Mouse (Mus musculus) hindbrain, embryonic 13.5 days (tissue): ENCODE data around the gene Pspn. TPM values are rescaled to one million over a fixed set of nuclear protein-coding genes. Genes with fewer than 3 reads are reported as not detected.

ENCODE experiments used
- ATAC-seq: fragments of 200-750 bp; cut with Nextera tagmentation; 2 replicates; pipeline ENCODE4 v1.8.0; 2017; ENCODE audit warnings: moderate TSS enrichment; ENCODE audit not compliant: low FRiP score
- H3K27ac ChIP-seq: fragments of 300-500 bp; sonication (generic); 2 replicates; pipeline ENCODE4 v1.5.1; 2015; ENCODE audit warnings: inconsistent platforms, mild to moderate bottlenecking, moderate library complexity
- H3K27me3 ChIP-seq: fragments of 300-500 bp; sonication (generic); 2 replicates; pipeline ENCODE4 v1.6.1; 2015; ENCODE audit warnings: mild to moderate bottlenecking, inconsistent platforms
- H3K36me3 ChIP-seq: fragments of 300-500 bp; sonication (generic); 2 replicates; pipeline ENCODE4 v1.6.1; 2015; ENCODE audit warnings: mild to moderate bottlenecking, inconsistent platforms
- H3K4me1 ChIP-seq: fragments of 300-500 bp; sonication (generic); replicated peaks from 2 replicates; pipeline ENCODE4 v1.6.1; 2015; ENCODE audit warnings: inconsistent platforms
- H3K4me2 ChIP-seq: fragments of 300-500 bp; sonication (generic); 2 replicates; pipeline ENCODE4 v1.6.1; 2015; ENCODE audit warnings: inconsistent platforms, mild to moderate bottlenecking, moderate library complexity
- H3K4me3 ChIP-seq: fragments of 300-500 bp; sonication (generic); 2 replicates; pipeline ENCODE4 v1.5.1; 2015; ENCODE audit warnings: mild to moderate bottlenecking, inconsistent platforms
- H3K9ac ChIP-seq: fragments of 300-500 bp; sonication (generic); 2 replicates; pipeline ENCODE4 v1.6.1; 2015; ENCODE audit warnings: mild to moderate bottlenecking, inconsistent platforms
- H3K9me3 ChIP-seq: fragments of 300-500 bp; sonication (generic); 2 replicates; pipeline ENCODE4 v1.6.1; 2016; ENCODE audit warnings: inconsistent platforms
- WGBS: fragments of 180-500 bp; shearing (Covaris S2); methylation state at CpG from one replicate; pipeline ENCODE4 v1.1.7; 2015; 5-methylcytosine and 5-hydroxymethylcytosine counted together
- polyA plus RNA-seq: library from polyadenylated mRNA; unstranded; fragments of >200 nt; fragmentation: Nextera tagmentation; extraction: Ambion mirVana; gene quantifications from 2 replicates; pipeline ENCODE4 v1.2.1, GENCODE M21; 2015

The Pspn gene
- 0.79 and 1.1 TPM in 2 replicates for polyA plus RNA-seq

DNA sequence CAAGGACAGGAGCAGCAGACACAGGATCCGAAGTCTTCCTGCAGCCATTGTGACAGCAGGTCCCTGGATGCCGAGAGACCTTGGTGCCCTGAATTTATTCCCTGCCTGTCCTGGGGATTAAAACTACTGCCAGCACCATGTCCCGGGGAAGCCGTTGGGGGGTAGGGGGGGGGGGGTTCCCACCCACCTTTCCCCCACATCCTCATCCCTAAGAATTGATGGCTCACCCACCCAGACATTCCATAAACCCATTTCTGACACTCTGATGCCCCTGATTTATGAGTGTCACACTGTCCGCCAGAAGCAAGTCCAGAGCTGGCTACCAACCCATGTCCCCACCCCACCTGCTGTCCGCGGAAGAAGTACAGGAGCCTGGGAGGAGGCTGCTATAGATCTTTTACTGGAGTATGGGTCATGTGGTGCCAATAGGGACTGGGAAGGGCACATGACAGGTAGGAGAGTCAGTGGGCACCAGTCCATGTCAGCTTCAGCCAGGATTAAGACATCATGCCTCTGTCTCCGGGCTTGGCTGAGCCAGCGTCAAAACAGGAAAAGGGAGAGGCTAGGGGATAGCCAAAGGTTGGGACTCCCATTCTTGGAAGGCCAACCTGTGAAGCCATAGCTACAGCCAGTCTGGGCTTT lies at the start of gene Pspn:
TSS of gene Pspn (minus strand) at position 51 of the 642 bp plus-strand sequence.
- WGBS, result 92% methylated on average over 7 of the region's 9 CpGs
- H3K27ac ChIP-seq, result no peak within 1 kb of the TSS
- H3K4me2 ChIP-seq, result no peak within 1 kb of the TSS
- no peak within 1 kb of the TSS for H3K4me3 ChIP-seq
- peaks cover 16% of the 10 kb centered on the region for H3K4me1 ChIP-seq
- no peaks in the 10 kb centered on the region for H3K27me3 ChIP-seq
- no peak within 1 kb of the TSS; the same call in 1 of the 2 replicates for H3K9ac ChIP-seq
- no peaks in the 10 kb centered on the region for H3K9me3 ChIP-seq
- no peak for ATAC-seq
- peaks cover 75% of the 10 kb centered on the region for H3K36me3 ChIP-seq

GRCm38 (mm10) chr17:57048816-57049215 lies 49.0 kb upstream of the Pspn start:
- H3K27ac ChIP-seq, result no peak overlapping the region
- H3K4me3 ChIP-seq, result no peak overlapping the region
- H3K4me1 ChIP-seq, result no peaks in the 10 kb centered on the region
- H3K36me3 ChIP-seq, result peaks cover 82% of the 10 kb centered on the region
- no peak overlapping the region for H3K4me2 ChIP-seq
- no peak for ATAC-seq
- WGBS, result 93% methylated on average over 3 of the region's 3 CpGs
- no peak overlapping the region for H3K9ac ChIP-seq
- no peaks in the 10 kb centered on the region for H3K9me3 ChIP-seq
- no peaks in the 10 kb centered on the region for H3K27me3 ChIP-seq

DNA sequence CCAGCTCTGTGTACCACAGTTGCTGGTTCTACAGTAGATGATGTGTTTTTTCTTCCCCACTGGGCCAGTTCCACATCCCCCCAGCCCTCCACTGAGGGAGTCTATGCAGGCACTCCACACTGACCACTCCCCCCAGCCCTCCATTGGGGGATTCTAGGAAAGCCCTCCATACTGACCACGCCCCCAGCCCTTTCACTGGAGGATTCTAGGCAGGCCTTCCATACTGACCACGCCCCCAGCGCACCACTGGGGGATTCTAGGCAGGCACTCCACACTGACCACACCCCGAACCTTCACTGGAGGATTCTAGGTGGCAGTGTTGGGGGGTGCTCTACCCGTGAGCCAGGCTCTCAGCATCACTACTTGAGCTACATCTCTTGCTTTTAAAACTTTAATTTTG lies 47.6 kb upstream of the Pspn start:
- ATAC-seq, result no peak
- Histone ChIP-seq H3K4me1 (no peaks in the 10 kb centered on the region), H3K9ac (no peak overlapping the region), H3K27me3 (no peaks in the 10 kb centered on the region), H3K4me3 (no peak overlapping the region), H3K4me2 (no peak overlapping the region), H3K9me3 (no peaks in the 10 kb centered on the region), H3K27ac (no peak overlapping the region), H3K36me3 (peaks cover 68% of the 10 kb centered on the region)
- WGBS, result 44% methylated on average over 5 of the region's 5 CpGs

DNA sequence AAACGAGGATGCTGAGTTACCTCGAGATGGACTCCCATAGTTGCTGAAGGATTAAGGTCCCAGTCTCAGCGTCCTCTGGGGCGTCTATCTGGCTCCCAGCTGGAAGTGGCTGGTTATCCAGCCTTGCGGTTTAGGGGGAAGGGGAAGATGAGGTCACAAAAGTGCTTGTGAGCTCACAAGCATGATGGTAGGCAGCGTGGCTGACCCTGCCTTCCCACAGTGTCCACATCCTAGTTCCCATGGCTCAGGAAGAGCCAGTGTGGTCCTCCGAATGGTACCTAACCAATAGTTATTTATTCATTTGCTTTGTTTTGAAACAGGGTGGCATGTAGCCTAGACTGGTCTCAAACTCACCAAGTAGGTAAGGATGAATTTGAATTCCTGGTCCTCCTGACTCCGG lies 41.7 kb upstream of the Pspn start, which contains the start of gene Slc25a41:
TSS of gene Slc25a41 (minus strand) at position 101 of the 400 bp plus-strand sequence.
- peaks cover 22% of the 10 kb centered on the region for H3K27me3 ChIP-seq
- H3K9me3 ChIP-seq, result no peaks in the 10 kb centered on the region
- H3K36me3 ChIP-seq, result peaks cover 20% of the 10 kb centered on the region
- ATAC-seq, result no peak
- no peak within 1 kb of the TSS for H3K27ac ChIP-seq
- no peak within 1 kb of the TSS for H3K4me3 ChIP-seq
- no peaks in the 10 kb centered on the region for H3K4me1 ChIP-seq
- WGBS, result 75% methylated on average over 8 of the region's 8 CpGs
- H3K4me2 ChIP-seq, result no peak within 1 kb of the TSS
- H3K9ac ChIP-seq, result 0 out of 2 replicates have a peak within 1 kb of the TSS, but pooled peaks have one; percentile 29

DNA sequence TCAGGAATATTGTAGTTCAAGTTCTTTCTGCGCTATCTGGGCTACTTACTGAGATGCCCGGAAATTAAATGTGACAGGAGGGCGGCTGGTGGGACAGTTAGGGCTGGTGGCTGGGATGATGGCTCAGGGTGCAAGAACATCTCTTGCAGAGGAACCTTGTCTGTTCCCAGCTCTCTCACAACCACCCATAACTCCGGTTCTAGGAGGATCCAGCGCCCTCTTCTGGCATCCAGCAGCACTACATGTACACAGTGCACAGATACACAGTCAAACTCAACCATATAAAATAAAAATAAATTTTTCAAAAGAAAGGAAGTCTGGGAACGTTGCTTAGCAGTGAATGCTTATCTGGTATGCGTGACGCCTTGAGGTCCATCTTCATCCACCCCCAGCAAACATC lies 39.2 kb upstream of the Pspn start:
- Histone ChIP-seq H3K9ac (no peak overlapping the region), H3K27me3 (peaks cover 27% of the 10 kb centered on the region), H3K27ac (no peak overlapping the region), H3K4me1 (no peaks in the 10 kb centered on the region), H3K4me2 (no peak overlapping the region), H3K9me3 (no peaks in the 10 kb centered on the region), H3K4me3 (no peak overlapping the region), H3K36me3 (no peaks in the 10 kb centered on the region)
- no peak for ATAC-seq
- WGBS, result 45% methylated on average over 8 of the region's 8 CpGs

DNA sequence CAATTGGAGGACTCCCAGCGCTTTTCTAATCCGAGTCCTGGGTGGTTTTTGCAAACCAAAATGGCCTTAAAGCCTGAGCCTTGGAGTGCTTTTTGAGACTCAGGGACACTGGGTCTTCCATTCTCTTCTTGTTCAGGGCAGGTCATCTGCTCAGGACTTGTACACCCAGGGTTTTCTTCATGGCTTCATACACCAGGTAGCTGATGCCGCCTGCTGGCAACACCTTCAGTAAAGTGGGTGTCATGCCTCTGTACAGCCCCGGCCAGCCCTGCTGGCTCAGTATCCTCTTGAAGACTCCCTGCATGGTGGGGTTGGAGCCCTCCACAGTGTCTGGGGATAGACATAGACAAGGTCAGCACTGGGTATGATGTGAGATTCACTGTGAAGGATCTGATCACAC lies 33.0 kb upstream of the Pspn start:
- Histone ChIP-seq H3K9me3 (no peaks in the 10 kb centered on the region), H3K4me3 (no peak overlapping the region), H3K4me1 (peaks cover 32% of the 10 kb centered on the region), H3K36me3 (peaks cover 11% of the 10 kb centered on the region), H3K27ac (peak overlapping the region; percentile 93; the same call in 1 of the 2 replicates), H3K4me2 (peak overlapping the region; percentile 61), H3K9ac (0 out of 2 replicates have a peak overlapping the region, but pooled peaks have one; percentile 70), H3K27me3 (peaks cover 12% of the 10 kb centered on the region)
- ATAC-seq, result no peak
- WGBS, result 88% methylated on average over 4 of the region's 4 CpGs

DNA sequence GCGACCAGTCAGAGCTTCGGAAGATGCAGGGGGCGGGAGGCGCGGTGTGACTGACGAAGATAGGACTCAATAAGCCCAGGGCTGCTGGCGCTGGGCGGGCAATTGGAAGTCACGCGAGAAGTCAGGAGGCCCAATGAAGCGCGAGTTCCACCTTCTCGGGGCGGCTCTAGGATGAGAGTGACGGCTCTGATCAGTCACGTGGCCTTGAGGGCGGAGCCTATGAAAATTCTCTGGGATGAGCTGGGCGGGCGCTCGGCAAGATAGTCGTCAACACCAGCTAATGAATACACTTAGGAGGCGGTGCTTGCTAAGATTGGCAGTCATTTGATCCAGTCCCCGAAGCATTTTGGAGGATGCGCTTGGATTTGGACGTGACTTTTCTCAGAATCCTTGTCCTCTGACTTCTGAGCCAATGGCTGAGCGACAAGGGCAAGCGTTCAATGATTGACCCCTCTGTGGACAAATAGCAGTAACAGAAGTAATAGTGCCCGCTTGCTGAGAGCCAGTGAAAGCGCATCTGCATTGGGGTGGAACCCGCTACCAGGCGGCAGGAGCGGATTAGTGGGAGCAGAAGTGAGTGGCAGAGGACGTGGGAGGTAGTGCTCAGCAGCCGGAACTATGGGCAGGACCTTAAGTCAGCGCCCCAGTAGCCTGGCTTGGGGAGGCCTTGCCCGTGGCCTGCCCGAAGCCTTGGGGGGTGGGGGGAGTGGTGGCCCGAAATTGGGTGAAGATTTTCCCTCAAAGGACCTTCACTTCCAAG lies 32.0 kb upstream of the Pspn start:
- Histone ChIP-seq H3K27me3 (0 out of 2 replicates have a peak, but pooled peaks cover 5% of the 10 kb centered on the region), H3K4me2 (peak overlapping the region; percentile 61), H3K9me3 (no peaks in the 10 kb centered on the region), H3K4me3 (peak overlapping the region; percentile 95), H3K27ac (peak overlapping the region; percentile 93), H3K4me1 (peaks cover 32% of the 10 kb centered on the region), H3K36me3 (peaks cover 21% of the 10 kb centered on the region), H3K9ac (peak overlapping the region; percentile 70)
- WGBS, result under 1% methylated on average over 35 of the region's 38 CpGs
- ATAC-seq, result peak; percentile 99

DNA sequence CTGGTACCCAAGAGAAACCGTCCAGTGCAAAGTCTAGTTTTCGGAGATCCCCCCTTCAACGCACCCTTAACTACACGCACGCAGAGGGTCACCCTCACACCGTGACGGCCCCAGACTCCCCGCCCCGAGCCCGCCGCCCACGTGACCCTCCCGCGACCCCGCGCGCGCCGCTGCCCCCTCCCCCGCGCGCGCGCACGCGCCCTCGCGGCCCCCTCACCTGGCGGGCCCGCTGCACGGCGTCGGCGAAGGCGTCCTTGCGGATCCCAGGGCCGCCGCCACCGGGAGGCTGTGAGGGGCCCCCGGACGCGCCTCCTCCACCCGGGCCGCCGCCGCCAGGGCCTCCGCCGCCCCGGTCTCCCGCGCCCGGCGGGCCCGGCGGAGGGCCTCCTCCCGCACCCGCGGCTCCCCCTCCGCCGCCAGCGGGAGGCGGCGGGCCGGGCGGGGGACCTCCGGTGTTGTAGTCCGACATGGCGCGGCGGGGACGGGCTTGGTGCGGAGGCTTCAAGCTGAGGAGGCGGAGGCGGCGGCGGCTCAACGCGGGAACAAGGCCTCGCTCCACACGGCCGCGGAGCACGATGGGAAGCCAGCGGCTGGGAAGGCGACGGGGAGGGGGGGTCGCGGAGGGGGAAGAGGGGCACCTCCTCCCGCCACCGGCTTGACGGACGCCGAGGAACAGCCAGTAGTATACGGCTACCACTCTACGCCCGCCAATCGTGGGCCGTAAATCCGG lies 31.3 kb upstream of the Pspn start, which contains the start of gene Khsrp:
TSS of gene Khsrp (minus strand) at position 592 of the 730 bp plus-strand sequence.
- H3K36me3 ChIP-seq, result peaks cover 28% of the 10 kb centered on the region
- ATAC-seq, result peak; percentile 0

DNA sequence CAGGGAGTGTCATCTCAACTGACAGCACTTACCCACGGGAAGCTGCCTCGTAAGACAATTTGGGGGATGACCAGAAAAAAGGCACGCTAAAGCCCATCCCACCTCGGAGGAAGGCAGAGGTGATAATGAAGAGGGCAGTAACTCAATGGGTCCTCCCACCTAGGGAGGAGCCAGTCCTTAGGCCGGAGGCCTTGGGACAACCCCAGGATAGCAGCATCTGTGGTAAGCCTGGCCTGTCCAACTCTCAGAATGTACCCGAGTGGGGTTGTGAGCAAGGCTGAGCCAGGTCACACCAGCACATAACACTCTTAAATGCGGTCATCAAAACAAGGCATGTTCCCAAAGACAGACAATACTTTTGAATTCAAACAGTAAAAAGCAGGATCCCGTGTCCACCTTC lies 29.9 kb upstream of the Pspn start:
- no peak overlapping the region for H3K27ac ChIP-seq
- peaks cover 32% of the 10 kb centered on the region for H3K4me1 ChIP-seq
- H3K9ac ChIP-seq, result peak overlapping the region; percentile 100
- peak overlapping the region; percentile 95 for H3K4me3 ChIP-seq
- no peaks in the 10 kb centered on the region for H3K9me3 ChIP-seq
- H3K27me3 ChIP-seq, result no peaks in the 10 kb centered on the region
- H3K36me3 ChIP-seq, result peaks cover 42% of the 10 kb centered on the region
- whole genome bisulfite sequencing, result 55% methylated on average over 8 of the region's 8 CpGs
- H3K4me2 ChIP-seq, result peak overlapping the region; percentile 81
- ATAC-seq, result no peak

More for the DNA sequence above, 31.3 kb upstream of the Pspn start, which contains the start of gene Khsrp:
- WGBS, result under 1% methylated on average over 65 of the region's 99 CpGs
- peaks cover 32% of the 10 kb centered on the region for H3K4me1 ChIP-seq
- 0 out of 2 replicates have a peak, but pooled peaks cover 5% of the 10 kb centered on the region for H3K27me3 ChIP-seq
- peak within 1 kb of the TSS; percentile 96 for H3K27ac ChIP-seq
- peak within 1 kb of the TSS; percentile 100 for H3K9ac ChIP-seq
- H3K4me3 ChIP-seq, result peak within 1 kb of the TSS; percentile 95
- peak within 1 kb of the TSS; percentile 81 for H3K4me2 ChIP-seq
- H3K9me3 ChIP-seq, result no peaks in the 10 kb centered on the region

DNA sequence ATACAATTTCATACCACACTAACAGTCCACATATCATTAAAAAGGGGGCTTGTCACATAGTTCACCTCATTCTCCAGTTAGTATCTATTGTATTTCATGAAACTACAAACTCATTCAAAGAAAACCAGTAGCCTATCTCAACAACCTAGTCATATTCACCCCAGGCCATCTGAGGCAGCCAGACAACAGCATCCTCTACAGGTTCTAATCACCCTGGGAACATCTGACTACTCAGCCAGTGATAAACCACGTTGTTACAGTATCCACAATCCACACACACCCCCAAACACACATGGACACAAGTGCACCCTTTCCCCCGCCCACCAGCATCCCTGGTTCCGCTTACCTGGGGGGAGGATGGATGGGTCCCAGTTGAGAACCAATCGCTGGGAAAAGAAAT lies 27.7 kb upstream of the Pspn start:
- Histone ChIP-seq H3K36me3 (peaks cover 64% of the 10 kb centered on the region), H3K4me3 (no peak overlapping the region), H3K9me3 (no peaks in the 10 kb centered on the region), H3K9ac (no peak overlapping the region), H3K27ac (no peak overlapping the region), H3K4me2 (no peak overlapping the region), H3K4me1 (peaks cover 28% of the 10 kb centered on the region), H3K27me3 (no peaks in the 10 kb centered on the region)
- WGBS, result 93% methylated on average over 4 of the region's 4 CpGs
- ATAC-seq, result no peak

DNA sequence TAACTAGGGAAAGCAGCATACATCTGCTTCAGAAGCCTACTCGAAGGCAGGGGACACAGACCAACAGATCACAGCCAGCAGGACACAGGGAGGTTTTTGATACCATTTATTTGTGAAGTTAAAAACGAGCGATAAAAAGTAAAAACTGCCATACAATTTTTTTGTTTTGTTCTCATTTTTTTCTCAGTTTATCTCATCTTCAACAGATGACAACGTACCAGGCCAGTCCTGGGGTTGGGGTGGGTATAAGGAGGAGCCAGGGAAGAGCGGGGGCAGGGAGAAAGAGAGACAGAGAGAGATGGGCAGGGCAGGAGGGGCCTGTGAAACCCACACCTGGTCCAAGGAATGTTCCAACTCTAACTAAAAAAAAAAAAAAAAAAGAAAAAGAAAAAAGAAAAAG lies 21.1 kb upstream of the Pspn start:
- 95% methylated on average over 5 of the region's 5 CpGs for WGBS
- H3K27ac ChIP-seq, result no peak overlapping the region
- H3K4me1 ChIP-seq, result no peaks in the 10 kb centered on the region
- H3K4me3 ChIP-seq, result no peak overlapping the region
- H3K9me3 ChIP-seq, result no peaks in the 10 kb centered on the region
- no peak overlapping the region for H3K9ac ChIP-seq
- H3K27me3 ChIP-seq, result no peaks in the 10 kb centered on the region
- no peak for ATAC-seq
- H3K4me2 ChIP-seq, result no peak overlapping the region
- H3K36me3 ChIP-seq, result peaks cover 66% of the 10 kb centered on the region

GRCm38 (mm10) chr17:57019693-57020092 lies 19.9 kb upstream of the Pspn start:
- Histone ChIP-seq H3K27me3 (no peaks in the 10 kb centered on the region), H3K4me3 (no peak overlapping the region), H3K4me2 (no peak overlapping the region), H3K36me3 (peaks cover 54% of the 10 kb centered on the region), H3K27ac (no peak overlapping the region), H3K4me1 (no peaks in the 10 kb centered on the region), H3K9me3 (no peaks in the 10 kb centered on the region), H3K9ac (no peak overlapping the region)
- 94% methylated on average over 2 of the region's 2 CpGs for WGBS
- no peak for ATAC-seq
